Comparison of ENCODE assay signal across 23 mouse cellular contexts in genomic region chr11:70045435-70045834, GRCm38 (mm10). TPM values are rescaled to one million over a fixed set of nuclear protein-coding genes. Genes with fewer than 3 reads are reported as not detected.
DNase-seq lines count a peak whose midpoint lies in the region; ATAC-seq and TF ChIP-seq lines count a peak whose summit lies in the region.
"Had no signal": no experiment of that assay in that cellular context is flagged by ENCODE, and none has a peak within 500 bp of the region (broad histone marks: within the 10 kb centered on the region; RNA-seq: fewer than 3 reads in every experiment).

No protein-coding gene starts in this region.

- 27% methylated on average over 9 of the region's 9 CpGs for WGBS in hindbrain, embryonic 11.5 days
- 25% methylated on average over 8 of the region's 9 CpGs for WGBS in hindbrain, embryonic 16.5 days
- 23% methylated on average over 9 of the region's 9 CpGs for WGBS in lung, embryonic 16.5 days
- WGBS in stomach, embryonic 15.5 days, result 24% methylated on average over 9 of the region's 9 CpGs
- 41% methylated on average over 9 of the region's 9 CpGs for WGBS in stomach, postnatal 0 days

- no peak overlapping the region for H3K4me2 ChIP-seq in hindbrain, embryonic 11.5 days (replicated peaks; ENCODE audit: low read depth, low read length)
- no peak overlapping the region for H3K4me2 ChIP-seq in hindbrain, embryonic 16.5 days (ENCODE audit: low read length)
- H3K4me2 ChIP-seq in lung, embryonic 16.5 days (ENCODE audit: low read depth, low read length), result no peak overlapping the region
- no peak overlapping the region for H3K4me2 ChIP-seq in stomach, embryonic 15.5 days
- no peak overlapping the region for H3K4me2 ChIP-seq in stomach, postnatal 0 days (replicated peaks; ENCODE audit: low read depth)
- H3K4me2 ChIP-seq: embryonic facial prominence, embryonic 15.5 days; limb, embryonic 12.5 days; liver, embryonic 13.5 days; midbrain, embryonic 15.5 days; neural tube, embryonic 12.5 days had no signal

- H3K4me3 ChIP-seq in hindbrain, embryonic 11.5 days (ENCODE audit: low read depth, low read length), result no peak overlapping the region
- no peak overlapping the region for H3K4me3 ChIP-seq in hindbrain, embryonic 16.5 days (ENCODE audit: low read length)
- H3K4me3 ChIP-seq in lung, embryonic 16.5 days (ENCODE audit: low read length), result no peak overlapping the region
- no peak overlapping the region for H3K4me3 ChIP-seq in stomach, embryonic 15.5 days (replicated peaks)
- H3K4me3 ChIP-seq in stomach, postnatal 0 days (ENCODE audit: low read depth, low read length), result no peak overlapping the region
- H3K4me3 ChIP-seq: embryonic facial prominence, embryonic 15.5 days; limb, embryonic 12.5 days; liver, embryonic 13.5 days; midbrain, embryonic 15.5 days; neural tube, embryonic 12.5 days had no signal

- no peaks in the 10 kb centered on the region for H3K4me1 ChIP-seq in hindbrain, embryonic 11.5 days (replicated peaks; ENCODE audit: control insufficient read depth, insufficient read depth, low read length)
- H3K4me1 ChIP-seq in hindbrain, embryonic 16.5 days (ENCODE audit: control insufficient read depth, insufficient read depth, low read depth, low read length), result no peaks in the 10 kb centered on the region
- H3K4me1 ChIP-seq in lung, embryonic 16.5 days (replicated peaks; ENCODE audit: control insufficient read depth, insufficient read depth, low read length), result no peaks in the 10 kb centered on the region
- H3K4me1 ChIP-seq in stomach, embryonic 15.5 days, result no peaks in the 10 kb centered on the region
- no peaks in the 10 kb centered on the region for H3K4me1 ChIP-seq in stomach, postnatal 0 days (replicated peaks; ENCODE audit: control insufficient read depth, insufficient read depth)
- H3K4me1 ChIP-seq: embryonic facial prominence, embryonic 15.5 days; limb, embryonic 12.5 days; midbrain, embryonic 15.5 days had no signal

- no peak overlapping the region for H3K9ac ChIP-seq in hindbrain, embryonic 11.5 days (ENCODE audit: low read depth, low read length)
- H3K9ac ChIP-seq in hindbrain, embryonic 16.5 days (ENCODE audit: low read depth, low read length), result no peak overlapping the region
- no peak overlapping the region for H3K9ac ChIP-seq in lung, embryonic 16.5 days (ENCODE audit: low read length)
- no peak overlapping the region for H3K9ac ChIP-seq in stomach, embryonic 15.5 days
- H3K9ac ChIP-seq in stomach, postnatal 0 days (ENCODE audit: low read length), result no peak overlapping the region
- H3K9ac ChIP-seq: embryonic facial prominence, embryonic 15.5 days; limb, embryonic 12.5 days; liver, embryonic 13.5 days; midbrain, embryonic 15.5 days; neural tube, embryonic 12.5 days had no signal

- TF ChIP-seq EP300 in stomach, postnatal 0 days (optimal IDR thresholded peaks at IDR 0.05), result no peak

- H3K9me3 ChIP-seq in hindbrain, embryonic 11.5 days (ENCODE audit: control insufficient read depth, low read length), result no peaks in the 10 kb centered on the region
- H3K9me3 ChIP-seq in hindbrain, embryonic 16.5 days (ENCODE audit: control insufficient read depth, low read length), result no peaks in the 10 kb centered on the region
- no peaks in the 10 kb centered on the region for H3K9me3 ChIP-seq in lung, embryonic 16.5 days (ENCODE audit: control insufficient read depth, low read length)
- no peaks in the 10 kb centered on the region for H3K9me3 ChIP-seq in stomach, embryonic 15.5 days
- no peaks in the 10 kb centered on the region for H3K9me3 ChIP-seq in stomach, postnatal 0 days (ENCODE audit: control insufficient read depth, low read length)
- H3K9me3 ChIP-seq: embryonic facial prominence, embryonic 15.5 days; limb, embryonic 12.5 days; liver, embryonic 13.5 days; midbrain, embryonic 15.5 days; neural tube, embryonic 12.5 days had no signal

- no peaks in the 10 kb centered on the region for H3K27me3 ChIP-seq in hindbrain, embryonic 11.5 days (ENCODE audit: control insufficient read depth, insufficient read depth, low read length)
- no peaks in the 10 kb centered on the region for H3K27me3 ChIP-seq in hindbrain, embryonic 16.5 days (replicated peaks; ENCODE audit: control insufficient read depth, insufficient read depth, low read length)
- no peaks in the 10 kb centered on the region for H3K27me3 ChIP-seq in lung, embryonic 16.5 days (ENCODE audit: control insufficient read depth, insufficient read depth, low read depth, low read length)
- no peaks in the 10 kb centered on the region for H3K27me3 ChIP-seq in stomach, embryonic 15.5 days (replicated peaks)
- no peaks in the 10 kb centered on the region for H3K27me3 ChIP-seq in stomach, postnatal 0 days (ENCODE audit: control insufficient read depth, insufficient read depth, low read length)
- H3K27me3 ChIP-seq: embryonic facial prominence, embryonic 15.5 days; limb, embryonic 12.5 days; liver, embryonic 13.5 days; midbrain, embryonic 15.5 days; neural tube, embryonic 12.5 days had no signal

- H3K36me3 ChIP-seq in hindbrain, embryonic 11.5 days (ENCODE audit: control insufficient read depth, insufficient read depth, low read length), result peaks cover 2% of the 10 kb centered on the region; the same call in 1 of the 2 replicates
- H3K36me3 ChIP-seq in hindbrain, embryonic 16.5 days (ENCODE audit: control insufficient read depth, insufficient read depth, low read length), result peaks cover 22% of the 10 kb centered on the region
- peaks cover 7% of the 10 kb centered on the region; the same call in 1 of the 2 replicates for H3K36me3 ChIP-seq in lung, embryonic 16.5 days (ENCODE audit: control insufficient read depth, insufficient read depth, low read length)
- H3K36me3 ChIP-seq in stomach, embryonic 15.5 days, result no peaks in the 10 kb centered on the region; the same call in 1 of the 2 replicates
- H3K36me3 ChIP-seq in stomach, postnatal 0 days (ENCODE audit: control insufficient read depth, insufficient read depth, low read length), result peaks cover 2% of the 10 kb centered on the region; the same call in 1 of the 2 replicates

- no peak for DNase-seq in hindbrain, embryonic 11.5 days (ENCODE audit: low spot score)
- DNase-seq in lung, adult 18-20 months, result no peak
- DNase-seq in stomach, postnatal 0 days (ENCODE audit: low spot score), result no peak
- DNase-seq in spleen, adult 12 weeks (ENCODE audit: low spot score), result no peak
- DNase-seq: adrenal gland, adult 8-10 months; B cell, adult 2 months; cerebellum, adult 11 months; cerebellum, postnatal 14 days; gastrocnemius, postnatal 25 days; kidney, adult 9 months; liver, embryonic 13.5 days; thymus, adult 18-20 months had no signal

- no peak for ATAC-seq in hindbrain, embryonic 11.5 days (ENCODE audit: low FRiP score)
- ATAC-seq in hindbrain, embryonic 16.5 days, result no peak
- ATAC-seq in lung, embryonic 16.5 days (ENCODE audit: low read depth), result peak; percentile 34; the same call in 1 of the 2 replicates
- ATAC-seq in stomach, embryonic 15.5 days (ENCODE audit: insufficient read depth, low FRiP score, low read depth), result no peak
- ATAC-seq in stomach, postnatal 0 days (ENCODE audit: low FRiP score, low TSS enrichment), result no peak
- ATAC-seq: midbrain, embryonic 15.5 days had no signal

- no peak for TF ChIP-seq CTCF in stomach, postnatal 0 days (IDR thresholded peaks at IDR 0.05; ENCODE audit: low read depth)

- 0 out of 2 replicates have a peak overlapping the region, but pooled peaks have one; percentile 13 for H3K27ac ChIP-seq in hindbrain, embryonic 11.5 days (ENCODE audit: low read depth, low read length)
- no peak overlapping the region; the same call in 1 of the 2 replicates for H3K27ac ChIP-seq in hindbrain, embryonic 16.5 days (ENCODE audit: low read depth, low read length)
- no peak overlapping the region for H3K27ac ChIP-seq in lung, embryonic 16.5 days (ENCODE audit: low read length)
- H3K27ac ChIP-seq in stomach, embryonic 15.5 days, result peak overlapping the region; percentile 4; the same call in 1 of the 2 replicates
- no peak overlapping the region for H3K27ac ChIP-seq in stomach, postnatal 0 days (replicated peaks)
- H3K27ac ChIP-seq: embryonic facial prominence, embryonic 15.5 days; limb, embryonic 12.5 days; liver, embryonic 13.5 days; macrophage; midbrain, embryonic 15.5 days; neural tube, embryonic 12.5 days had no signal

RNA-seq across cellular contexts. Expression of gene Asgr1, which starts 8.4 kb away (rescaled TPM):
- polyA plus RNA-seq in hindbrain, embryonic 11.5 days (2014; fragmentation: Nextera tagmentation; extraction: Ambion mirVana), result 0.29 and 0.40 TPM in 2 replicates
- 3.9 and 4.4 TPM in 2 replicates for polyA plus RNA-seq in hindbrain, embryonic 16.5 days (2015; fragmentation: Nextera tagmentation; extraction: Ambion mirVana)
- 0.18 TPM in 1 of 2 replicates, not detected in the other for polyA plus RNA-seq in lung, embryonic 16.5 days (2015; fragmentation: Nextera tagmentation; extraction: Ambion mirVana)
- 0.30 and 0.96 TPM in 2 replicates for polyA plus RNA-seq in stomach, embryonic 15.5 days (2015; fragmentation: Nextera tagmentation; extraction: Ambion mirVana)
- polyA plus RNA-seq in stomach, postnatal 0 days (2015; fragmentation: Nextera tagmentation; extraction: Ambion mirVana), result 0.70 and 0.83 TPM in 2 replicates
- polyA plus RNA-seq: heart, postnatal 0 days; macrophage had no signal

RNA-seq across cellular contexts. Expression of gene Dlg4, which starts 28.7 kb away (rescaled TPM):
- polyA plus RNA-seq in hindbrain, embryonic 11.5 days (2014; fragmentation: Nextera tagmentation; extraction: Ambion mirVana), result 13.2 and 18.7 TPM in 2 replicates
- 23.1 and 23.4 TPM in 2 replicates for polyA plus RNA-seq in hindbrain, embryonic 16.5 days (2015; fragmentation: Nextera tagmentation; extraction: Ambion mirVana)
- polyA plus RNA-seq in lung, embryonic 16.5 days (2015; fragmentation: Nextera tagmentation; extraction: Ambion mirVana), result 5.5 and 7.9 TPM in 2 replicates
- 8.2 and 9.7 TPM in 2 replicates for polyA plus RNA-seq in stomach, embryonic 15.5 days (2015; fragmentation: Nextera tagmentation; extraction: Ambion mirVana)
- 2.6 and 3.9 TPM in 2 replicates for polyA plus RNA-seq in stomach, postnatal 0 days (2015; fragmentation: Nextera tagmentation; extraction: Ambion mirVana)

RNA-seq across cellular contexts. Expression of gene Acadvl, which starts 30.2 kb away (rescaled TPM):
- polyA plus RNA-seq in hindbrain, embryonic 11.5 days (2014; fragmentation: Nextera tagmentation; extraction: Ambion mirVana), result 45.1 and 52.1 TPM in 2 replicates
- polyA plus RNA-seq in hindbrain, embryonic 16.5 days (2015; fragmentation: Nextera tagmentation; extraction: Ambion mirVana), result 66.6 and 69.1 TPM in 2 replicates
- polyA plus RNA-seq in lung, embryonic 16.5 days (2015; fragmentation: Nextera tagmentation; extraction: Ambion mirVana), result 90.0 and 92.0 TPM in 2 replicates
- polyA plus RNA-seq in stomach, embryonic 15.5 days (2015; fragmentation: Nextera tagmentation; extraction: Ambion mirVana), result 84.8 and 95.4 TPM in 2 replicates
- 136 and 143 TPM in 2 replicates for polyA plus RNA-seq in stomach, postnatal 0 days (2015; fragmentation: Nextera tagmentation; extraction: Ambion mirVana)

RNA-seq across cellular contexts. Expression of gene Dvl2, which starts 45.0 kb away (rescaled TPM):
- polyA plus RNA-seq in hindbrain, embryonic 11.5 days (2014; fragmentation: Nextera tagmentation; extraction: Ambion mirVana), result 24.6 and 27.2 TPM in 2 replicates
- polyA plus RNA-seq in hindbrain, embryonic 16.5 days (2015; fragmentation: Nextera tagmentation; extraction: Ambion mirVana), result 21.0 and 25.4 TPM in 2 replicates
- polyA plus RNA-seq in lung, embryonic 16.5 days (2015; fragmentation: Nextera tagmentation; extraction: Ambion mirVana), result 30.1 and 30.7 TPM in 2 replicates
- polyA plus RNA-seq in stomach, embryonic 15.5 days (2015; fragmentation: Nextera tagmentation; extraction: Ambion mirVana), result 31.9 and 33.9 TPM in 2 replicates
- polyA plus RNA-seq in stomach, postnatal 0 days (2015; fragmentation: Nextera tagmentation; extraction: Ambion mirVana), result 9.8 and 11.1 TPM in 2 replicates

RNA-seq across cellular contexts. Expression of gene Asgr2, which starts 47.0 kb away (rescaled TPM):
- polyA plus RNA-seq in hindbrain, embryonic 11.5 days (2014; fragmentation: Nextera tagmentation; extraction: Ambion mirVana), result not detected in 2 replicates
- polyA plus RNA-seq in hindbrain, embryonic 16.5 days (2015; fragmentation: Nextera tagmentation; extraction: Ambion mirVana), result not detected in 2 replicates
- polyA plus RNA-seq in lung, embryonic 16.5 days (2015; fragmentation: Nextera tagmentation; extraction: Ambion mirVana), result 0.30 TPM in 1 of 2 replicates, not detected in the other
- polyA plus RNA-seq in stomach, embryonic 15.5 days (2015; fragmentation: Nextera tagmentation; extraction: Ambion mirVana), result 0.81 and 0.85 TPM in 2 replicates
- 0.19 and 0.30 TPM in 2 replicates for polyA plus RNA-seq in stomach, postnatal 0 days (2015; fragmentation: Nextera tagmentation; extraction: Ambion mirVana)
- polyA plus RNA-seq: brain, embryonic 14.5 days; forebrain, embryonic 11.5 days; heart, postnatal 0 days; limb, embryonic 12.5 days; midbrain, embryonic 15.5 days had no signal

Comparison
In these comparisons a context has a peak if more than half of its experiments do, and no peak if none do; other contexts are left out.
1. H3K27ac ChIP-seq: peak in hindbrain, embryonic 11.5 days (single experiment) and stomach, embryonic 15.5 days (single experiment); none in hindbrain, embryonic 16.5 days (single experiment), lung, embryonic 16.5 days (single experiment) and stomach, postnatal 0 days (single experiment).